Mouse (Mus musculus): ENCODE results near the gene Cpne1.

GRCm38 (mm10) chr2:156079674-156080073 lies 32.1 kb downstream of the Cpne1 start:
- no peak for TF ChIP-seq CTCF (IDR thresholded peaks at IDR 0.05; ENCODE audit: low read depth, low read length)
- TF ChIP-seq POLR2A (IDR thresholded peaks at IDR 0.05; ENCODE audit: extremely low read depth, insufficient read depth, low read length) = no peak
